In the genomic region with DNA sequence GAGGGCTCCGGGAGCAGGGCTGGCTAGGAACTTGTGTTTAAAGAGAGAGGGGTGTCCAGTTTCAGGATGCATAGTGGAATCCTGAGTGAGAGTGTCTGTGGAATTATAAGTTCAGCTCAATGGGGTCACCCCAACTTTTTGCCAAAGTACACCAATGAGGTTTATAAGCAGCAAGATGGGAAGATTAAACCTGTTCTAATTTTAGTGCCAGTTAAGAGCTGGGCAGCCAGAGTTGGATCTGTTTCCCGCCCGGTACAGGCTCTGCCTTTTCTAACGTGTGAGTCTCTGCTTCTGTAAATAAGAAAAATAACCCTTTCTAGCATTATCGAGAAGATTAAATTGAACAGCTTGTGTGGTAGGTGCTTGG, we compare ENCODE assay signal across 9 mouse cellular contexts. TPM values are rescaled to one million over a fixed set of nuclear protein-coding genes. Genes with fewer than 3 reads are reported as not detected.
DNase-seq lines count a peak whose midpoint lies in the region; ATAC-seq and TF ChIP-seq lines count a peak whose summit lies in the region.
"Had no signal": no experiment of that assay in that cellular context is flagged by ENCODE, and none has a peak within 500 bp of the region (broad histone marks: within the 10 kb centered on the region; RNA-seq: fewer than 3 reads in every experiment).

No protein-coding gene starts in this region.

- H3K4me1 ChIP-seq in heart, embryonic 12.5 days (replicated peaks), result peaks cover 64% of the 10 kb centered on the region
- peaks cover 54% of the 10 kb centered on the region for H3K4me1 ChIP-seq in liver, adult 2 months (ENCODE audit: control insufficient read depth, insufficient read depth, low read length)
- H3K4me1 ChIP-seq in liver, embryonic 11.5 days (replicated peaks; ENCODE audit: control insufficient read depth, insufficient read depth, low read length), result peaks cover 18% of the 10 kb centered on the region
- peaks cover 40% of the 10 kb centered on the region for H3K4me1 ChIP-seq in embryonic facial prominence, embryonic 15.5 days
- H3K4me1 ChIP-seq in limb, embryonic 12.5 days (replicated peaks), result peaks cover 33% of the 10 kb centered on the region

- H3K79me2 ChIP-seq in liver, adult 2 months (ENCODE audit: control insufficient read depth, insufficient read depth, low read length), result peaks cover 47% of the 10 kb centered on the region

- WGBS in heart, embryonic 12.5 days, result 40% methylated on average over 5 of the region's 5 CpGs
- 26% methylated on average over 5 of the region's 5 CpGs for whole genome bisulfite sequencing in liver, adult 2 months
- 73% methylated on average over 5 of the region's 5 CpGs for WGBS in liver, embryonic 11.5 days
- WGBS in embryonic facial prominence, embryonic 15.5 days, result 41% methylated on average over 5 of the region's 5 CpGs
- WGBS in limb, embryonic 12.5 days, result 58% methylated on average over 5 of the region's 5 CpGs

- H3K9me3 ChIP-seq in heart, embryonic 12.5 days (replicated peaks), result no peaks in the 10 kb centered on the region
- H3K9me3 ChIP-seq in liver, embryonic 11.5 days (ENCODE audit: control insufficient read depth, low read length), result no peaks in the 10 kb centered on the region
- H3K9me3 ChIP-seq in embryonic facial prominence, embryonic 15.5 days (replicated peaks), result no peaks in the 10 kb centered on the region
- H3K9me3 ChIP-seq in limb, embryonic 12.5 days, result no peaks in the 10 kb centered on the region

- H3K4me3 ChIP-seq in heart, embryonic 12.5 days, result no peak overlapping the region
- H3K4me3 ChIP-seq in liver, adult 2 months (ENCODE audit: insufficient read depth, low read depth, low read length), result no peak overlapping the region
- H3K4me3 ChIP-seq in liver, embryonic 11.5 days (ENCODE audit: low read depth, low read length), result no peak overlapping the region
- no peak overlapping the region for H3K4me3 ChIP-seq in embryonic facial prominence, embryonic 15.5 days (replicated peaks)
- no peak overlapping the region for H3K4me3 ChIP-seq in limb, embryonic 12.5 days (replicated peaks)

- DNase-seq in heart, postnatal 14 days, result no peak
- peak; percentile 72 for DNase-seq in liver, adult 2 months (ENCODE audit: extremely low read depth, low read depth, low spot score)
- no peak for DNase-seq in liver, embryonic 11.5 days (ENCODE audit: low spot score)
- DNase-seq: cerebellum, adult 11 months had no signal

- H3K4me2 ChIP-seq in heart, embryonic 12.5 days, result peak overlapping the region; percentile 54
- no peak overlapping the region for H3K4me2 ChIP-seq in liver, embryonic 11.5 days
- H3K4me2 ChIP-seq in embryonic facial prominence, embryonic 15.5 days (replicated peaks), result peak overlapping the region; percentile 18
- H3K4me2 ChIP-seq in limb, embryonic 12.5 days, result no peak overlapping the region

- intact Hi-C loops in heart, postnatal 14 days (cut with DNase I), result no loop called here

- peak overlapping the region; percentile 10; the same call in 1 of the 2 replicates for H3K9ac ChIP-seq in heart, embryonic 12.5 days
- peak overlapping the region; percentile 3; the same call in 1 of the 2 replicates for H3K9ac ChIP-seq in liver, adult 2 months (ENCODE audit: low read depth, low read length)
- H3K9ac ChIP-seq in liver, embryonic 11.5 days (ENCODE audit: low read depth, low read length), result no peak overlapping the region
- no peak overlapping the region for H3K9ac ChIP-seq in embryonic facial prominence, embryonic 15.5 days
- H3K9ac ChIP-seq in limb, embryonic 12.5 days (replicated peaks), result no peak overlapping the region
- H3K9ac ChIP-seq: liver, embryonic 14.5 days had no signal

- H3K27me3 ChIP-seq in heart, embryonic 12.5 days (replicated peaks), result no peaks in the 10 kb centered on the region
- H3K27me3 ChIP-seq in liver, adult 2 months (ENCODE audit: control insufficient read depth, insufficient read depth, low read length), result no peaks in the 10 kb centered on the region
- no peaks in the 10 kb centered on the region for H3K27me3 ChIP-seq in liver, embryonic 11.5 days (replicated peaks; ENCODE audit: control insufficient read depth, insufficient read depth, low read length)
- H3K27me3 ChIP-seq in embryonic facial prominence, embryonic 15.5 days, result no peaks in the 10 kb centered on the region
- H3K27me3 ChIP-seq in limb, embryonic 12.5 days, result no peaks in the 10 kb centered on the region

- peak overlapping the region; percentile 85 for H3K27ac ChIP-seq in heart, embryonic 12.5 days (ENCODE audit: poor library complexity, severe bottlenecking)
- H3K27ac ChIP-seq in liver, adult 2 months (replicated peaks; ENCODE audit: insufficient read depth, low read depth, low read length), result peak overlapping the region; percentile 3; the same call in 1 of the 2 replicates
- no peak overlapping the region for H3K27ac ChIP-seq in liver, embryonic 11.5 days (ENCODE audit: low read depth, low read length)
- peak overlapping the region; percentile 76 for H3K27ac ChIP-seq in embryonic facial prominence, embryonic 15.5 days (replicated peaks)
- H3K27ac ChIP-seq in limb, embryonic 12.5 days, result 0 out of 2 replicates have a peak overlapping the region, but pooled peaks have one; percentile 50
- H3K27ac ChIP-seq: liver, embryonic 14.5 days had no signal

- ATAC-seq in heart, embryonic 12.5 days (ENCODE audit: insufficient number of reproducible peaks, low FRiP score), result no peak
- no peak for ATAC-seq in liver, embryonic 11.5 days (replicated peaks; ENCODE audit: low FRiP score)
- no peak for ATAC-seq in embryonic facial prominence, embryonic 15.5 days (ENCODE audit: insufficient number of reproducible peaks, low FRiP score, low TSS enrichment, low read depth)
- no peak for ATAC-seq in limb, embryonic 12.5 days (ENCODE audit: insufficient number of reproducible peaks, insufficient read depth, low FRiP score, low TSS enrichment, low read depth)
- no peak for ATAC-seq in inflammation-experienced regulatory T-cells, adult 6 months

- TF ChIP-seq POLR2A in liver, adult 2 months (IDR thresholded peaks at IDR 0.05; ENCODE audit: extremely low read depth, insufficient read depth, low read length), result no peak

- no peak for TF ChIP-seq CTCF in liver, adult 2 months (IDR thresholded peaks at IDR 0.05; ENCODE audit: low read depth, low read length)

- no peaks in the 10 kb centered on the region for H3K36me3 ChIP-seq in heart, embryonic 12.5 days
- H3K36me3 ChIP-seq in liver, adult 2 months (ENCODE audit: control insufficient read depth, insufficient read depth, low read length), result no peaks in the 10 kb centered on the region
- no peaks in the 10 kb centered on the region for H3K36me3 ChIP-seq in liver, embryonic 11.5 days (ENCODE audit: control insufficient read depth, insufficient read depth, low read length)
- no peaks in the 10 kb centered on the region for H3K36me3 ChIP-seq in embryonic facial prominence, embryonic 15.5 days
- no peaks in the 10 kb centered on the region for H3K36me3 ChIP-seq in limb, embryonic 12.5 days

RNA-seq across cellular contexts. Expression of a gene that starts 22.4 kb away (rescaled TPM):
- 84.9 and 86.5 TPM in 2 replicates for polyA plus RNA-seq in heart, embryonic 12.5 days (2016; fragmentation: Nextera tagmentation; extraction: Ambion mirVana)
- total RNA-seq in heart, postnatal 14 days (2021), result 10 to 100 TPM; 44.9 to 54.1 TPM
- 228 and 280 TPM in 2 replicates for total RNA-seq in liver, adult 2 months (2014; rRNA removed)
- polyA plus RNA-seq in liver, adult 2 months (2012; rRNA removed), result 234 and 322 TPM in 2 replicates
- polyA plus RNA-seq in liver, embryonic 11.5 days (2014; fragmentation: Nextera tagmentation; extraction: Ambion mirVana), result 54.1 and 56.0 TPM in 2 replicates
- polyA plus RNA-seq in embryonic facial prominence, embryonic 15.5 days (2015; fragmentation: Nextera tagmentation; extraction: Ambion mirVana), result 57.8 and 62.8 TPM in 2 replicates
- 71.9 and 75.5 TPM in 2 replicates for polyA plus RNA-seq in limb, embryonic 12.5 days (2016; fragmentation: Nextera tagmentation; extraction: Ambion mirVana)
- 100 to 1,000 TPM in 2 of 3 experiments, 10 to 100 TPM in 1; 97.0 to 142 (median 135) TPM for polyA plus RNA-seq in inflammation-experienced regulatory T-cells, adult 6 months (2017; shearing (Covaris generic))

Comparison
In these comparisons a context has a peak if more than half of its experiments do, and no peak if none do; other contexts are left out.
1. H3K9ac ChIP-seq: peak in heart, embryonic 12.5 days (single experiment) and liver, adult 2 months (single experiment); none in liver, embryonic 11.5 days (single experiment), embryonic facial prominence, embryonic 15.5 days (single experiment) and limb, embryonic 12.5 days (single experiment).
2. H3K4me2 ChIP-seq: peak in heart, embryonic 12.5 days (single experiment) and embryonic facial prominence, embryonic 15.5 days (single experiment); none in liver, embryonic 11.5 days (single experiment) and limb, embryonic 12.5 days (single experiment).